Mouse (Mus musculus): ENCODE data around the gene Fbxl20.

Gene Fbxl20

GRCm38 (mm10) chr11:98088224-98088623, 62.0 kb downstream of the Fbxl20 start:
- in situ Hi-C loops (cut with MseI, MboI), result no loop called here

- in situ Hi-C loops (cut with MseI, MboI), result no loop called here
Measured at GRCm38 (mm10) chr11:98086574-98086973, 63.6 kb downstream of the Fbxl20 start.

- in situ Hi-C loops (cut with MseI, MboI), result no loop called here
Measured at GRCm38 (mm10) chr11:98086141-98086540, 64.1 kb downstream of the Fbxl20 start.

- in situ Hi-C loops (cut with MseI, MboI), result no loop called here
Measured at GRCm38 (mm10) chr11:98082745-98083144, 67.5 kb downstream of the Fbxl20 start.

- in situ Hi-C loops (cut with MseI, MboI), result no loop called here
Measured at GRCm38 (mm10) chr11:98080450-98080849, 69.8 kb downstream of the Fbxl20 start.

GRCm38 (mm10) chr11:98077086-98077485, 73.1 kb downstream of the Fbxl20 start:
- in situ Hi-C loops (cut with MseI, MboI), result loop anchor here (5.0 kb wide), 1 partner anchor 45 kb away; no protein-coding TSS in a partner anchor

- in situ Hi-C loops (cut with MseI, MboI), result loop anchor here (5.0 kb wide), 1 partner anchor 43 kb away; no protein-coding TSS in a partner anchor
Measured at GRCm38 (mm10) chr11:98075195-98075808, 74.9 kb downstream of the Fbxl20 start.

- in situ Hi-C loops (cut with MseI, MboI), result no loop called here
Measured at GRCm38 (mm10) chr11:98073442-98073841, 76.8 kb downstream of the Fbxl20 start.

GRCm38 (mm10) chr11:98067255-98067654, 82.9 kb downstream of the Fbxl20 start:
- in situ Hi-C loops (cut with MseI, MboI), result no loop called here

- in situ Hi-C loops (cut with MseI, MboI), result no loop called here
Measured at GRCm38 (mm10) chr11:98066201-98066600, 84.0 kb downstream of the Fbxl20 start.

- in situ Hi-C loops (cut with MseI, MboI), result no loop called here
Measured at GRCm38 (mm10) chr11:98061904-98062562, 88.2 kb downstream of the Fbxl20 start.

- in situ Hi-C loops (cut with MseI, MboI), result no loop called here
Measured at GRCm38 (mm10) chr11:98061441-98061840, 88.8 kb downstream of the Fbxl20 start.

- in situ Hi-C loops (cut with MseI, MboI), result no loop called here
Measured at GRCm38 (mm10) chr11:98060104-98060692, 90.0 kb downstream of the Fbxl20 start.

GRCm38 (mm10) chr11:98059662-98060061, 90.5 kb downstream of the Fbxl20 start:
- in situ Hi-C loops (cut with MseI, MboI), result no loop called here

- in situ Hi-C loops (cut with MseI, MboI), result no loop called here
Measured at GRCm38 (mm10) chr11:98057998-98058397, 92.2 kb downstream of the Fbxl20 start.

GRCm38 (mm10) chr11:98057466-98057865, 92.7 kb downstream of the Fbxl20 start:
- in situ Hi-C loops (cut with MseI, MboI), result no loop called here

- in situ Hi-C loops (cut with MseI, MboI), result no loop called here
Measured at GRCm38 (mm10) chr11:98052989-98053834, 97.0 kb downstream of the Fbxl20 start, which contains the start of gene Stac2. Gene Stac2 (minus strand): TSS chr11:98053462.

- in situ Hi-C loops (cut with MseI, MboI), result no loop called here
Measured at GRCm38 (mm10) chr11:98052129-98052988, 97.8 kb downstream of the Fbxl20 start.

GRCm38 (mm10) chr11:98051611-98052128, 98.5 kb downstream of the Fbxl20 start:
- in situ Hi-C loops (cut with MseI, MboI), result no loop called here

- in situ Hi-C loops (cut with MseI, MboI), result no loop called here
Measured at GRCm38 (mm10) chr11:98050940-98051339, 99.3 kb downstream of the Fbxl20 start.

- in situ Hi-C loops (cut with MseI, MboI), result no loop called here
Measured at GRCm38 (mm10) chr11:98050520-98050815, 99.7 kb downstream of the Fbxl20 start.

Measured in mouse trophoblast stem cell (cell line).